Mouse (Mus musculus): ENCODE results near the gene Bcor. TPM values are rescaled to one million over a fixed set of nuclear protein-coding genes. Genes with fewer than 3 reads are reported as not detected.

Bcor gene
- polyA plus RNA-seq, 1 experiment from 2014 or later: 8.1 TPM

DNA sequence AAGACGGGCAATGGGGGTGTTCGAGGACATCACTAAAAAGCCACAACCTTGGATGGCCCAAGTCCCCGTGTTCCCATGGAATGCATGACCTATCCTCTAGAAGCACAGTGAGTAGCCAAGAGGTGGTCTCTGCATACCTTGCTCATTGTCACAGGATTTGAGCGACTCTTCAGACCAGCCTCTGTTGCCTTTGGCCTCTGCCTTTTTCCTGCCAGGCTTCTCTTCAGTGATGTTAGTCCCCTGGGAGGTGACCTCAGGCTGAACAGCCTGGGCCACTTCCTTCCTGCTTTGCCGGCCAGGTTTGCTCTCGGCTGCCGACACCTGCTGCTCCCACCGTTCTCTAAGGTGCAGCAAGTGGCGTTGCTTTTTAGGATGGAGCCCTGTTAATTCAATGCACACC is 112.0 kb downstream of the Bcor start:
- 52% methylated on average over 9 of the region's 9 CpGs for WGBS
- Histone ChIP-seq H3K9me3 (ENCODE audit: control insufficient read depth, low read length) (no peaks in the 10 kb centered on the region), H3K4me2 (ENCODE audit: low read depth, low read length) (no peak overlapping the region), H3K4me1 (ENCODE audit: control insufficient read depth, insufficient read depth, low read length) (peaks cover 2% of the 10 kb centered on the region; the same call in 1 of the 2 replicates), H3K4me3 (ENCODE audit: low read length) (no peak overlapping the region), H3K27ac (ENCODE audit: low read length) (no peak overlapping the region), H3K27me3 (replicated peaks; ENCODE audit: control insufficient read depth, insufficient read depth, low read length) (no peaks in the 10 kb centered on the region), H3K36me3 (ENCODE audit: control insufficient read depth, insufficient read depth, low read length) (no peaks in the 10 kb centered on the region), H3K9ac (ENCODE audit: low read depth, low read length) (no peak overlapping the region)
- ATAC-seq: no peak

DNA sequence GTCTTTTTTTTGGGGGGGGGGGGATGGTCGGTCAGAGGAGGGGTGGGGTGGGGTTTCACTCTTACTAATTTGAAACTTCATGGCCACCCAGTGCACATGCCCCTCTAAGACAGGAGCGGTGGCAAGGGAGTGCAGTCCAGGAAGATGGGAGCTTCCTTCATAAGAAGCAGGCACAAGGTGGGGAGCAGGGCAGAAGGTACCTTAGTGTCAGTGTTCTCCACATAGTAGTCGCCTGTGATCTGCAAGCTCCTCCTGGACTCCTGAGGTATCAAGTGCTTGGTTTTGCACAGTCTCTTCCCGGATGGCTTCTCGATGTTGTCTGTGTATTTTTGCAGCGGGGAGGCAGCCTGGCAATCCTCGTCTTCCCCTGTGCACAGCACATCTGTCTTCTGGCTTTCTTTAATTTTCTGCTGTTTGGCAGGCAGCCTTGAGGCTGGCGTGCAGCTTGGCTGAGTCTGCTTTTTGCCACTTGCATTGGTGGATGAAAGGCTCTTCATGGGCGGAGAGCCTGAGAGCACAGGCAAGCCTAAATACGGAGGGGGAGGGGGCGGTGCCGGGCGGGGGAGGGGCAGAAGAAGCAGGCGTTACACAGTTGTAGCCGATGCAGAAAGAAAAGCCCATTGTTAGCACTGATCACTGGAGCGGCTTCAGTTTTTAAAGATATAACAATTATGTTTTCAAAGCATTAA is 112.8 kb downstream of the Bcor start:
- Histone ChIP-seq H3K4me1 (ENCODE audit: control insufficient read depth, insufficient read depth, low read length) (peaks cover 2% of the 10 kb centered on the region; the same call in 1 of the 2 replicates), H3K4me2 (ENCODE audit: low read depth, low read length) (no peak overlapping the region), H3K9me3 (ENCODE audit: control insufficient read depth, low read length) (no peaks in the 10 kb centered on the region), H3K27ac (ENCODE audit: low read length) (no peak overlapping the region), H3K4me3 (ENCODE audit: low read length) (no peak overlapping the region), H3K9ac (ENCODE audit: low read depth, low read length) (no peak overlapping the region), H3K36me3 (ENCODE audit: control insufficient read depth, insufficient read depth, low read length) (no peaks in the 10 kb centered on the region), H3K27me3 (replicated peaks; ENCODE audit: control insufficient read depth, insufficient read depth, low read length) (no peaks in the 10 kb centered on the region)
- 27% methylated on average over 16 of the region's 16 CpGs for WGBS
- ATAC-seq: no peak

DNA sequence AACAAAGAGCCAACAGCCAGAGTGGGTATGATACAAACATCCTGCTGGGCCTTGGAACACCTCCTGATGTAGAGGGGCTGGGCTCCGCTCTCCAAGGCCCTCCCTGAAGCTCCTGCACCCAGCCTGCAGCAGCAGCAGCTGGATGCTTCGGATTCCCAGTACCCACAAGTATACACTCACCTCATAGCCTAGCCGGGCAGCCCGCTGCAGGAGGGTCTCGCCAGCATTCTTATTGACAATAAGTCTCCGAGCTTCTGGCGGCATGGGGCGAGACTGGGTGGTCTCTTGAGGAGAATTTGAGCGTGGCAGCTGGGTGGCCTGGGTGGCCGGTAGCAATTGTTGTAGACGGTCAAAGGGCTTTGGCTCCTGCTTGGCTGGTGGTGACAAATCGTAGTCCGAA is 113.5 kb downstream of the Bcor start:
- H3K9ac ChIP-seq (ENCODE audit: low read depth, low read length): no peak overlapping the region
- WGBS: 70% methylated on average over 13 of the region's 13 CpGs
- no peak overlapping the region for H3K4me3 ChIP-seq (ENCODE audit: low read length)
- no peaks in the 10 kb centered on the region for H3K9me3 ChIP-seq (ENCODE audit: control insufficient read depth, low read length)
- no peak overlapping the region for H3K4me2 ChIP-seq (ENCODE audit: low read depth, low read length)
- peaks cover 2% of the 10 kb centered on the region; the same call in 1 of the 2 replicates for H3K4me1 ChIP-seq (ENCODE audit: control insufficient read depth, insufficient read depth, low read length)
- no peaks in the 10 kb centered on the region for H3K36me3 ChIP-seq (ENCODE audit: control insufficient read depth, insufficient read depth, low read length)
- no peaks in the 10 kb centered on the region for H3K27me3 ChIP-seq (replicated peaks; ENCODE audit: control insufficient read depth, insufficient read depth, low read length)
- no peak overlapping the region for H3K27ac ChIP-seq (ENCODE audit: low read length)
- ATAC-seq: no peak

DNA sequence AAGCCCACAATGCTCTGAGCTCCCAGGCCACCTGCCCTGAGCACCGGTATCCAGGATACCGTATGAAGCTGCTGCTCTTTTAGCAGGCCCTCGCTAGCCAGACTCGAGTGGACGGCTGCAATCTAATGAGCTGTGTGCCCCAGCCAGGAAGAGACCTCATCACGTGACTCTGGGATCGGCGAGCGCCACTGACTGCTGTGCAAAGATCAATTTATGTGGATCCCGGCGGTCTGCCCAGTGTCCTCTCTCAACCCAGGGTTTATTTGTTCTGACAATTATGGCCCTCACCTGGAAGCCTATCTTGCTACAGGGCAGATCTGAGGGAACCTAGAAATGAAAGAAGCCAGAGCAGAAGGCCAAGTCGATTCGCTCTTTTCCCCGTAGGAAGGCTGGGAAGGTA is 116.8 kb downstream of the Bcor start:
- 54% methylated on average over 14 of the region's 14 CpGs for WGBS
- no peak overlapping the region for H3K9ac ChIP-seq (ENCODE audit: low read depth, low read length)
- 0 out of 2 replicates have a peak, but pooled peaks cover 4% of the 10 kb centered on the region for H3K36me3 ChIP-seq (ENCODE audit: control insufficient read depth, insufficient read depth, low read length)
- no peaks in the 10 kb centered on the region for H3K27me3 ChIP-seq (replicated peaks; ENCODE audit: control insufficient read depth, insufficient read depth, low read length)
- H3K27ac ChIP-seq (ENCODE audit: low read length): no peak overlapping the region
- H3K9me3 ChIP-seq (ENCODE audit: control insufficient read depth, low read length): no peaks in the 10 kb centered on the region
- peaks cover 2% of the 10 kb centered on the region; the same call in 1 of the 2 replicates for H3K4me1 ChIP-seq (ENCODE audit: control insufficient read depth, insufficient read depth, low read length)
- no peak overlapping the region for H3K4me3 ChIP-seq (ENCODE audit: low read length)
- H3K4me2 ChIP-seq (ENCODE audit: low read depth, low read length): no peak overlapping the region
- ATAC-seq: peak; percentile 76

DNA sequence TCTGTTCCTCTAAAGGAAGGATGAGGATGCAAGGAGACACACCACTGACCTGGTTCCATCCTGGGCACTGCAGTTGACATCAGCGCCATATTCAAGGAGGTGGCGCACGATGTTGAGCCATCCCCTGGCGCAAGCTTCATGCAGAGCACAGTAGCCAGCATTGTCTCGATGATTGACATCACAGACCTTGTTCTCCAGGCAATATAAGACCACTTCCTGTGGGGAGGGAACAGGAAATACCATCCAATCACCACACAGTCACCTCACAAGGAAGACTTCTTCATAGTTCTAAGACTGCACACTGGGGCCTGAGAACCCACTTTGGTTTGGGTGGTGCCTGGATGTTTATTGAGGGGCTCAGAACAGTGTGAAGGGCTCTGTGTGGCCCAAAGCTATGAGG is 118.7 kb downstream of the Bcor start:
- 90% methylated on average over 5 of the region's 5 CpGs for WGBS

DNA sequence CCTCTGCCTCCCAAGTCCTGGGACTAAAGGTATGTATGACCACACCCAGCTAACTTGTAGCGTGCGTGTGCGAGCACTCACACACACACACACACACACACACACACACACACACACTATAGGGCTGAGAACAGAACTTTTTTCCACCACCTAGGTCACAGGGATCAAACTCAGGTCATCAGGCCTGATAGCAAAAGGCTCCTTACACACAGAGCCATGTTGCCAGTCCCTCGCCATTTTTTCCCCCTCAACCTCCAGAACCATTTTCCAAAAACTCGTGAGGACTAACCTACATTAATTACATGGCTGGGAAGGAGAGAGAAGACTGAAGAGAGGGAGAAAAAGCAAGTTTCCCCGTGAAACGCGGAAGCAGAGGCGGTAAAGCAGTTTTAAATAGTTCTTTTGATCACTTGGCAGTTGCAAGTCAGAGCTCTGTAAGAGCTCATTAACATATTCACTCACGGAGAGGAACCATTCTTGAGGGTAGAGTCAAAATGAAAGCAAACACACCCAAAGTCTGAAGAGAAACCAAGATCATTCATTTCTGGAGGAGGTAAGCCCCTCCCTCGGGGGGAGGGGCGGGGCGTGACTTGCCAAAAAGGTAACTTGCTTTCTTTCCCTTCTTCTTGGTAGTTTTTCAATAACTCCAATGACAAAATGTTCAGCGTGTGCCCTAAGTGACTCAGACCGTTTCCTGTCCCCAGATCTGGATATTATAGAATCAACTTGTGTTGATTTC is 145.3 kb downstream of the Bcor start:
- Histone ChIP-seq H3K4me3 (ENCODE audit: low read length) (no peak overlapping the region), H3K4me1 (ENCODE audit: control insufficient read depth, insufficient read depth, low read length) (no peaks in the 10 kb centered on the region), H3K4me2 (ENCODE audit: low read depth, low read length) (no peak overlapping the region), H3K36me3 (ENCODE audit: control insufficient read depth, insufficient read depth, low read length) (no peaks in the 10 kb centered on the region), H3K27ac (ENCODE audit: low read length) (no peak overlapping the region), H3K9me3 (ENCODE audit: control insufficient read depth, low read length) (no peaks in the 10 kb centered on the region), H3K9ac (ENCODE audit: low read depth, low read length) (no peak overlapping the region), H3K27me3 (replicated peaks; ENCODE audit: control insufficient read depth, insufficient read depth, low read length) (no peaks in the 10 kb centered on the region)
- no peak for ATAC-seq
- 54% methylated on average over 15 of the region's 15 CpGs for WGBS

More for the DNA sequence above, 118.7 kb downstream of the Bcor start:
- ATAC-seq: no peak
- Histone ChIP-seq H3K4me2 (ENCODE audit: low read depth, low read length) (no peak overlapping the region), H3K36me3 (ENCODE audit: control insufficient read depth, insufficient read depth, low read length) (peaks cover 6% of the 10 kb centered on the region; the same call in 1 of the 2 replicates), H3K9me3 (ENCODE audit: control insufficient read depth, low read length) (no peaks in the 10 kb centered on the region), H3K9ac (ENCODE audit: low read depth, low read length) (no peak overlapping the region), H3K27me3 (replicated peaks; ENCODE audit: control insufficient read depth, insufficient read depth, low read length) (no peaks in the 10 kb centered on the region), H3K4me1 (ENCODE audit: control insufficient read depth, insufficient read depth, low read length) (peaks cover 2% of the 10 kb centered on the region; the same call in 1 of the 2 replicates), H3K4me3 (ENCODE audit: low read length) (no peak overlapping the region), H3K27ac (ENCODE audit: low read length) (no peak overlapping the region)

DNA sequence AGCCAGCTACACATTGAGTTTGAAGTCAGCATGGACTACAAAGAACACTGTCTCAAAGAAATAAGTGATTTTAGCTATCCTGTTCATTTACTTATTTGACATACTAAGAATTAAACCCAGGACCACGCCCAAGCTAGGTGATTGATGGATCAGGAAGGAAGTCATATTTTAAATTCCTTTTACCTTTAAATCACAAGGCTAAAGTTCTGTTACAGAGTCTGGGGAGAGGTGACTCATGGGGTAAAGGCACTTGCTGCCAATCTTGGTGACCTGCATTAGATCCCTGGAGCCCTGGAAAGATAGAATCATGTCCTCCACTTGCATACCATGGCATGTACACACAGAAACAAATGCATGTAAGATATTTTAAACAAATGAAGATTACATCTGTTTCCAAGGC is 149.5 kb downstream of the Bcor start:
- 64% methylated on average over 1 of the region's 1 CpGs for WGBS
- H3K27me3 ChIP-seq (replicated peaks; ENCODE audit: control insufficient read depth, insufficient read depth, low read length): peaks cover 18% of the 10 kb centered on the region
- no peaks in the 10 kb centered on the region for H3K4me1 ChIP-seq (ENCODE audit: control insufficient read depth, insufficient read depth, low read length)
- H3K4me3 ChIP-seq (ENCODE audit: low read length): no peak overlapping the region
- no peaks in the 10 kb centered on the region for H3K36me3 ChIP-seq (ENCODE audit: control insufficient read depth, insufficient read depth, low read length)
- H3K9me3 ChIP-seq (ENCODE audit: control insufficient read depth, low read length): no peaks in the 10 kb centered on the region
- H3K9ac ChIP-seq (ENCODE audit: low read depth, low read length): no peak overlapping the region
- H3K4me2 ChIP-seq (ENCODE audit: low read depth, low read length): no peak overlapping the region
- H3K27ac ChIP-seq (ENCODE audit: low read length): no peak overlapping the region
- ATAC-seq: no peak

DNA sequence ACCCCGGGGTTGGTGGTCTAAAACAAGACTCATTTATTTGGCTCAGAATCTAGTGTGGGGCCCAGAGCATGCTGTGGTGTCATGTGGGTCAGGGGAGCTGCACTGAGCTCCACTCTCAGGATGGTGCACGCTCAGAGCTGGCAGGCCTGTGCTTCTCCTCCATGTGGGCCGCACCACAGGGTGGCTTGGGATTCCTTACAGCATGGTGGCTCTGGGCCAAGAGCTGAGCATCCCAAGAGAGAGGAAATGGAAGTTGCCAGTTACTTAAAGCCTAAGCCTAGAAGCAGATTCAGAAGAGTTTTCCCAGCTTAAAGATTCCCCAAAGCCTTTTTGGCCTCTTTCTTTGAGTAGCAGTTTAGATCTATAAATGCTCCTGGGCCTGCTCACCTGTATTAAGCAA is 151.1 kb downstream of the Bcor start:
- Histone ChIP-seq H3K27me3 (replicated peaks; ENCODE audit: control insufficient read depth, insufficient read depth, low read length) (peaks cover 25% of the 10 kb centered on the region), H3K9ac (ENCODE audit: low read depth, low read length) (no peak overlapping the region), H3K27ac (ENCODE audit: low read length) (no peak overlapping the region), H3K4me2 (ENCODE audit: low read depth, low read length) (no peak overlapping the region), H3K4me1 (ENCODE audit: control insufficient read depth, insufficient read depth, low read length) (peaks cover 9% of the 10 kb centered on the region), H3K4me3 (ENCODE audit: low read length) (no peak overlapping the region), H3K36me3 (ENCODE audit: control insufficient read depth, insufficient read depth, low read length) (no peaks in the 10 kb centered on the region), H3K9me3 (ENCODE audit: control insufficient read depth, low read length) (no peaks in the 10 kb centered on the region)
- 49% methylated on average over 3 of the region's 3 CpGs for WGBS
- ATAC-seq: no peak

DNA sequence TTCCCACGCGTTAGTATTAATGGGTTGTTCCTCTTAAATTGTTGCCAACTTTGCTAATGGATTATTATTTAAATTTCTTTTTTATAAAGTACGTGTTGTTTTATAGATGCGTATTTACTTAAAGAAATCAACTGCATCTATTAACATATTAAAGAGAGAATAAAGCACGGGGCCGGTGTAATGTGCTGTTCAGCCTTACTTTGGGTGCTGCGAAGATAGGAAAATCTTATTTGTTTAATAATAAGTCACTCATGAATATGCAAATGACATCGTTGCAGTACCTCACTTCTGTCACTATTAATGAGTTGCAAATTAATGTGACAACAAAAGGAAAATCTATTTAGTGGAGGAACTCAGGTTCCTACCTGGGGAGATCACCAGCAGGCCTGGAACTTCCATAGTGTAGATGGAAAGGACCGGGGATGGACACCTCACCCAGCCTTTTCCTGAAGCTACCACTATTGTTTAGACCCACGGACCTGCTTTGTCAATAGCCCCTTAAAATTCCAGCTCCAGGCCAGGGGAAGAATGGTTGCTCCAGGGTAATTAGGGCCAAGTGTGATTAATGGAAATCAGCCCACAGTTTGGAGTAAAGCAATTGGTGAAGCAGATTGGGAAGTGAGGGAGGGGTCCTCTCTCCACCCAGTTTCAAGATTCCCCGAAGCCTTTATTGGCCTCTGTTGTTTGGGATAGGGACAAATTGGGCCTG is 152.2 kb downstream of the Bcor start:
- Histone ChIP-seq H3K27me3 (replicated peaks; ENCODE audit: control insufficient read depth, insufficient read depth, low read length) (peaks cover 25% of the 10 kb centered on the region), H3K4me1 (ENCODE audit: control insufficient read depth, insufficient read depth, low read length) (peaks cover 14% of the 10 kb centered on the region)

More for the DNA sequence above, 152.2 kb downstream of the Bcor start:
- no peak overlapping the region for H3K4me3 ChIP-seq (ENCODE audit: low read length)
- no peak overlapping the region for H3K9ac ChIP-seq (ENCODE audit: low read depth, low read length)
- ATAC-seq: no peak
- no peak overlapping the region for H3K4me2 ChIP-seq (ENCODE audit: low read depth, low read length)
- WGBS: 34% methylated on average over 11 of the region's 11 CpGs
- H3K36me3 ChIP-seq (ENCODE audit: control insufficient read depth, insufficient read depth, low read length): no peaks in the 10 kb centered on the region
- H3K9me3 ChIP-seq (ENCODE audit: control insufficient read depth, low read length): no peaks in the 10 kb centered on the region
- no peak overlapping the region for H3K27ac ChIP-seq (ENCODE audit: low read length)

Data from intestine, embryonic 16.5 days (tissue).